13 mouse cellular contexts compared by ENCODE assay signal in genomic region chr5:25891321-25891720, GRCm38 (mm10). TPM values are rescaled to one million over a fixed set of nuclear protein-coding genes. Genes with fewer than 3 reads are reported as not detected.
DNase-seq lines count a peak whose midpoint lies in the region; ATAC-seq and TF ChIP-seq lines count a peak whose summit lies in the region.
"Had no signal": no experiment of that assay in that cellular context is flagged by ENCODE, and none has a peak within 500 bp of the region (broad histone marks: within the 10 kb centered on the region; RNA-seq: fewer than 3 reads in every experiment).

No protein-coding gene starts in this region.

- H3K4me1 ChIP-seq in heart, adult 2 months (ENCODE audit: control insufficient read depth, insufficient read depth, low read length), result no peaks in the 10 kb centered on the region
- H3K4me1 ChIP-seq in intestine, postnatal 0 days (replicated peaks; ENCODE audit: control insufficient read depth, insufficient read depth, low read length), result no peaks in the 10 kb centered on the region
- H3K4me1 ChIP-seq: limb, embryonic 12.5 days had no signal

- no peak for ATAC-seq in intestine, postnatal 0 days
- ATAC-seq: CD4-positive, CD25-positive, alpha-beta regulatory T cell, adult 4 months had no signal

- no peaks in the 10 kb centered on the region for H3K36me3 ChIP-seq in heart, adult 2 months (ENCODE audit: control insufficient read depth, insufficient read depth, low read length)
- H3K36me3 ChIP-seq in intestine, postnatal 0 days (ENCODE audit: control insufficient read depth, insufficient read depth), result no peaks in the 10 kb centered on the region
- H3K36me3 ChIP-seq: hindbrain, embryonic 15.5 days; limb, embryonic 12.5 days; midbrain, embryonic 12.5 days had no signal

- H3K4me3 ChIP-seq in heart, adult 2 months, result no peak overlapping the region
- H3K4me3 ChIP-seq in intestine, postnatal 0 days (ENCODE audit: low read depth, low read length), result no peak overlapping the region
- H3K4me3 ChIP-seq: hindbrain, embryonic 15.5 days; limb, embryonic 12.5 days; midbrain, embryonic 12.5 days had no signal

- no peaks in the 10 kb centered on the region for H3K79me2 ChIP-seq in heart, adult 2 months (replicated peaks; ENCODE audit: control insufficient read depth, insufficient read depth, low read length)

- TF ChIP-seq EP300 in heart, adult 2 months (IDR thresholded peaks at IDR 0.05; ENCODE audit: insufficient read depth, low read depth, low read length), result no peak

- WGBS in heart, adult 2 months, result 50% methylated on average over 1 of the region's 1 CpGs
- WGBS in intestine, postnatal 0 days, result 80% methylated on average over 1 of the region's 1 CpGs

- no peak overlapping the region for H3K9ac ChIP-seq in heart, adult 2 months (ENCODE audit: low read depth, low read length)
- H3K9ac ChIP-seq in intestine, postnatal 0 days (ENCODE audit: low read depth, low read length), result no peak overlapping the region
- H3K9ac ChIP-seq: hindbrain, embryonic 15.5 days; limb, embryonic 12.5 days; midbrain, embryonic 12.5 days had no signal

- H3K4me2 ChIP-seq in intestine, postnatal 0 days (replicated peaks; ENCODE audit: low read depth), result no peak overlapping the region
- H3K4me2 ChIP-seq: hindbrain, embryonic 15.5 days; limb, embryonic 12.5 days; midbrain, embryonic 12.5 days had no signal

- peak; percentile 47 for TF ChIP-seq CTCF in heart, adult 2 months (IDR thresholded peaks at IDR 0.05)
- no peak for TF ChIP-seq CTCF in intestine, postnatal 0 days (IDR thresholded peaks at IDR 0.05; ENCODE audit: low read depth)

- DNase-seq in heart, adult 2 months, result peak; percentile 26 to 57
- no peak for DNase-seq in heart, postnatal 25 days (ENCODE audit: low spot score)
- peak; percentile 49 to 56 for DNase-seq in adrenal gland, adult 18-20 months (ENCODE audit: low spot score in 2 of 2)
- peak; percentile 90 for DNase-seq in cerebellum, adult 9-11 months
- peak; percentile 57 for DNase-seq in kidney, postnatal 14 days
- DNase-seq in retina, embryonic 14.5 days (ENCODE audit: low spot score), result no peak
- DNase-seq in thymus, postnatal 4 days, result no peak

- intact Hi-C loops in heart, adult 2 months (cut with DNase I), result no loop called here
- intact Hi-C loops in heart, postnatal 25 days (cut with DNase I), result no loop called here

- no peak overlapping the region for H3K27ac ChIP-seq in heart, adult 2 months
- no peak overlapping the region for H3K27ac ChIP-seq in intestine, postnatal 0 days (ENCODE audit: low read depth, low read length)
- H3K27ac ChIP-seq: hindbrain, embryonic 15.5 days; limb, embryonic 12.5 days; midbrain, embryonic 12.5 days had no signal

- TF ChIP-seq POLR2A in heart, adult 2 months (IDR thresholded peaks at IDR 0.05; ENCODE audit: insufficient read depth, low read depth, low read length), result no peak

- H3K27me3 ChIP-seq in heart, adult 2 months (ENCODE audit: control insufficient read depth, insufficient read depth, low read length), result no peaks in the 10 kb centered on the region
- no peaks in the 10 kb centered on the region for H3K27me3 ChIP-seq in intestine, postnatal 0 days (replicated peaks; ENCODE audit: control insufficient read depth, insufficient read depth, low read length)
- H3K27me3 ChIP-seq: hindbrain, embryonic 15.5 days; limb, embryonic 12.5 days; midbrain, embryonic 12.5 days had no signal

- H3K9me3 ChIP-seq in intestine, postnatal 0 days (ENCODE audit: control insufficient read depth), result no peaks in the 10 kb centered on the region
- H3K9me3 ChIP-seq: hindbrain, embryonic 15.5 days; limb, embryonic 12.5 days; midbrain, embryonic 12.5 days had no signal

RNA-seq across cellular contexts. Expression of gene Gm21663, which starts 50.9 kb away (rescaled TPM):
- total RNA-seq in heart, adult 2 months (2021), result not detected
- not detected in 2 replicates for polyA plus RNA-seq in heart, adult 2 months (2012; rRNA removed)
- total RNA-seq in heart, postnatal 25 days (2021), result not detected
- not detected for total RNA-seq in adrenal gland, adult 18-20 months (2021)
- not detected in 2 replicates for polyA plus RNA-seq in intestine, postnatal 0 days (2015; fragmentation: Nextera tagmentation; extraction: Ambion mirVana)
- polyA plus RNA-seq: CD4-positive, CD25-positive, alpha-beta regulatory T cell, adult 4 months; hindbrain, embryonic 15.5 days; midbrain, embryonic 12.5 days; spleen, adult 2 months had no signal

Comparison
In these comparisons a context has a peak if more than half of its experiments do, and no peak if none do; other contexts are left out.
1. DNase-seq: peak in heart, adult 2 months (2 of 2), adrenal gland, adult 18-20 months (2 of 2), cerebellum, adult 9-11 months (single experiment) and kidney, postnatal 14 days (single experiment); none in heart, postnatal 25 days (single experiment), retina, embryonic 14.5 days (single experiment) and thymus, postnatal 4 days (single experiment).